Mouse (Mus musculus) ES-Bruce4 (cell line): ENCODE measurements at regions not wholly inside any gene's neighbourhood (a gene's known extent, or its start where the extent isn't known, plus 50 kb on each side); places are given as distances from the start of the nearest gene placed in this dataset.

ENCODE experiments used
- H3K27ac ChIP-seq: 2 replicates; pipeline ENCODE4 v1.5.1; 2012; ENCODE audit warnings: low read length, inconsistent platforms; ENCODE audit not compliant: insufficient read depth
- H3K27me3 ChIP-seq: 2 replicates; pipeline ENCODE4 v1.6.1; 2012; ENCODE audit warnings: mild to moderate bottlenecking, low read length, inconsistent platforms; ENCODE audit not compliant: control insufficient read depth, poor library complexity, insufficient read depth, severe bottlenecking
- H3K36me3 ChIP-seq: 2 replicates; pipeline ENCODE4 v1.6.1; 2012; ENCODE audit warnings: inconsistent platforms, mild to moderate bottlenecking, low read length, moderate library complexity; ENCODE audit not compliant: control insufficient read depth, poor library complexity, insufficient read depth, severe bottlenecking
- H3K4me1 ChIP-seq: one replicate; pipeline ENCODE4 v1.8.1; 2011; ENCODE audit warnings: low read length; ENCODE audit not compliant: control insufficient read depth, insufficient read depth
- H3K4me3 ChIP-seq: 2 replicates; pipeline ENCODE4 v1.5.1; 2011; ENCODE audit warnings: low read depth, mild to moderate bottlenecking, low read length
- H3K9ac ChIP-seq: 2 replicates; pipeline ENCODE4 v1.6.1; 2012; ENCODE audit warnings: low read depth, mild to moderate bottlenecking, inconsistent platforms; ENCODE audit not compliant: poor library complexity, severe bottlenecking
- H3K9me3 ChIP-seq: replicated peaks from 2 replicates; pipeline ENCODE4 v1.6.1; 2012; ENCODE audit warnings: mild to moderate bottlenecking, low read length, inconsistent platforms; ENCODE audit not compliant: control insufficient read depth, poor library complexity, insufficient read depth, severe bottlenecking
- CTCF ChIP-seq: IDR thresholded peaks from one replicate; pipeline ENCODE4 v1.8.1; 2011; ENCODE audit warnings: low read depth, low read length
- EP300 ChIP-seq: IDR thresholded peaks from 2 replicates; pipeline ENCODE4 v1.6.1; 2011; ENCODE audit warnings: low read depth, low read length; ENCODE audit not compliant: insufficient read depth
- POLR2A ChIP-seq: IDR thresholded peaks from one replicate; pipeline ENCODE4 v1.8.1; 2011; ENCODE audit warnings: low read length; ENCODE audit not compliant: insufficient read depth

DNA sequence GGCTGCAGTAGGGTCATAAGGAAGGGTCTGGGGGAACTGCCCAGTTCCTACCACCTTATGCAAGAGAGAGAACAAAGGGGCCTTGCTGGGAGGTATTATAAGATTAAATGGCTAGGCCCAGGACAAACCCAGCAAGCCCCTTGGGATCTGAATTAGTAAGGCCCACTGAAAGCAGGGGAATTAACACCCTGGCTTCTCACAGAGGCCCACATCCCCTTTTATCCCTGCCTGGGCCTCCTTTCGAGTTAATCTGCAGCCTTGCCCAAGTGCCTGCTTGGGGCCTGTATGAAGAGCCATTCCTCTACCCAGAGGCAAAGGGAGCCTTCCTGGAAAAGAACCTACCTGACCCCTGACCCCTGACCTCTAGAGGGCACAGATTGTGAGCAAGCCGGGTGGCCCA is 98.2 kb downstream of the Vegfa start:
- Histone ChIP-seq H3K9me3 (no peaks in the 10 kb centered on the region), H3K27me3 (no peaks in the 10 kb centered on the region), H3K27ac (no peak overlapping the region), H3K4me1 (no peaks in the 10 kb centered on the region), H3K9ac (no peak overlapping the region), H3K4me3 (no peak overlapping the region), H3K36me3 (no peaks in the 10 kb centered on the region)
- TF ChIP-seq CTCF = no peak
- no peak for TF ChIP-seq POLR2A
- no peak for TF ChIP-seq EP300

DNA sequence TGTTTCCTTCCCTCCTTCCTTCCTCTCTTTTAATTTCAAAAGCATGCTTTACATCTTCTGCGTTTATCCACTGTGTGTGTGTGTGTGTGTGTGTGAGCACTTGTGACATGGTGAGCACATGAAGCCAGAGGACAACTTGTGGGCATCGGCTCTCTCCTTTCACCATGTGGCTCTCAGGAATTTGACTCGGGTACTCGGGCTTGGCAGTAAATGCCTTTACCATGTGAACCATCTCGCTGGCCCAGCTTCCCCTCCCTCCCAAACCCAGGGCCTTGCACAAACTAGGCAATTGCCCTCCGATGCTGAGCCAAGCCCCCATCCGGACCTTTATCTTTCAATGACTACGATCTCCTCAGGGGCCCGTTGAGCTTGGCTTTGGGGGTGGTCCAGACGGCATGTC is 99.1 kb downstream of the Vegfa start:
- H3K9me3 ChIP-seq = no peaks in the 10 kb centered on the region
- TF ChIP-seq POLR2A = no peak
- TF ChIP-seq EP300 = no peak
- no peak for TF ChIP-seq CTCF
- H3K4me3 ChIP-seq = no peak overlapping the region
- no peaks in the 10 kb centered on the region for H3K27me3 ChIP-seq
- no peaks in the 10 kb centered on the region for H3K36me3 ChIP-seq
- no peaks in the 10 kb centered on the region for H3K4me1 ChIP-seq
- no peak overlapping the region for H3K27ac ChIP-seq
- no peak overlapping the region for H3K9ac ChIP-seq

DNA sequence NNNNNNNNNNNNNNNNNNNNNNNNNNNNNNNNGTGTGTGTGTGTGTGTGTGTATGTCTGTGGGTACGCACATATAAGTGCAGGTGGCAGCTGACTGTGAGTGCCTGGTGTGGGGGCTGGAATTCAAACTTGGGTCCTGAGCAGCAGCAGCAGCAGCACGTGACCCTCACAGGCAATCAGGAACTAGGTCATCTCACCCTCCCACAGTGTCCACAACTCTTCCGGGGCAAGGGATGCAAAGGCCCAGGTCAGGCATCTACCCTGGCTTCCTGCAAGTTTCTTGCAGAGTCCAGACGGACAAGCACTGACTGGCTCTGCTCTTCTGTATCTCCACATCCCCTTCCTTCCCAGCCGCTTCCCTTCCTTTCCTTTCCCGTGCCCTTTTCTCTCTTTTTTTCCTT is 99.6 kb downstream of the Vegfa start:
- Histone ChIP-seq H3K27ac (no peak overlapping the region), H3K9me3 (no peaks in the 10 kb centered on the region), H3K4me3 (no peak overlapping the region), H3K27me3 (no peaks in the 10 kb centered on the region), H3K9ac (no peak overlapping the region), H3K4me1 (no peaks in the 10 kb centered on the region), H3K36me3 (no peaks in the 10 kb centered on the region)
- TF ChIP-seq POLR2A (no peak), EP300 (no peak), CTCF (no peak)

DNA sequence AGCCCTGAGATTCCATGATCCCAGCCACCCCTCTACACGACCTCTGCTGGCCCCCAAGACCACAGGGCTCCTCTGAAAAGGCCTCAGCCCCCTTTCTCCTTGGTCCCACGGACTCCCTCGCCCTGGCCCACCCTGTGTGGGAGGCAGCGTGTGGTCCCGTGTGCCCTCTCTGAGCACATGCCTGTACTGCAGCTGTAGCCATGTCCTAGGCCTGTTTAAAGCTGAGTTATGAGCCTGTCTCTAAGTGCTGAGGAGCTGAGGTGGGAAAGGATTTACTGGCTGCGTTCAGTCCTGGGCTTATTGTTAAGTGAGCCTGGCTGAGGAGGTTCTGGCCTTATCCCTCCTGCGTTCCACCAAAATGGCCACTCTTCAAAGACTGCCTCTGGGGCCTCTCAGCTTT is 102.6 kb downstream of the Vegfa start:
- H3K9me3 ChIP-seq = no peaks in the 10 kb centered on the region
- no peak overlapping the region for H3K9ac ChIP-seq
- H3K27ac ChIP-seq = no peak overlapping the region
- no peak overlapping the region for H3K4me3 ChIP-seq
- no peaks in the 10 kb centered on the region for H3K27me3 ChIP-seq
- no peak for TF ChIP-seq CTCF
- TF ChIP-seq EP300 = no peak
- no peak for TF ChIP-seq POLR2A
- H3K36me3 ChIP-seq = no peaks in the 10 kb centered on the region
- no peaks in the 10 kb centered on the region for H3K4me1 ChIP-seq

DNA sequence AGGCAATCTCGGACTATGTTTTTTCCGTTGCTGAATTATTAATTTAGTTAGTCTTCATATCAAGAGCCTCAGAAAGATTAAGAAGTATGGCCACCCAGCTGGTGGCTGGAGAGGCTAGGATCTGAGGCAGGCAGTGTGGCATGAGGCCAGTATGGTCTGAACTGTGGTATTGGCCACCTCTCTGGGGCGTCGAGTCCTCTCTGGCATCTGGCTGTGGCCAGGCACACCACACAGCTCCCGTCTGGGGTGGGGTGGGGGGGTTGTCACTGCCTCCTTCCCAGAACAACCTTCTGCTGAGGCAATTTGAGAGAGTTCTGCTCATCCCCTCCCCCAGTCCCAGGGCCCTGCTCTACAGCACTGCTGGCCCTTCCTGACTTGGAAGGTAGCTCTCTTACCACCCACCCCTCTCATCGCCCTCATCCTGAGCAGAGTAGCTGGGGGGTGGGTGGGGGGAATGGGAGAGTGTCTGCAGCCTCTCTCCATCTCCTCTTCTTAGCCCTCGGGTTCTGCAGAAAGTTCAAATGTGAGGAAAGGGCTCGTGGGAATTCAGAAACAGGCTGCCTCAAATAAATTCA is 103.2 kb downstream of the Vegfa start:
- TF ChIP-seq CTCF (no peak), EP300 (no peak), POLR2A (no peak)
- Histone ChIP-seq H3K27me3 (no peaks in the 10 kb centered on the region), H3K9ac (no peak overlapping the region), H3K4me1 (no peaks in the 10 kb centered on the region), H3K36me3 (no peaks in the 10 kb centered on the region), H3K4me3 (no peak overlapping the region), H3K9me3 (no peaks in the 10 kb centered on the region), H3K27ac (no peak overlapping the region)

DNA sequence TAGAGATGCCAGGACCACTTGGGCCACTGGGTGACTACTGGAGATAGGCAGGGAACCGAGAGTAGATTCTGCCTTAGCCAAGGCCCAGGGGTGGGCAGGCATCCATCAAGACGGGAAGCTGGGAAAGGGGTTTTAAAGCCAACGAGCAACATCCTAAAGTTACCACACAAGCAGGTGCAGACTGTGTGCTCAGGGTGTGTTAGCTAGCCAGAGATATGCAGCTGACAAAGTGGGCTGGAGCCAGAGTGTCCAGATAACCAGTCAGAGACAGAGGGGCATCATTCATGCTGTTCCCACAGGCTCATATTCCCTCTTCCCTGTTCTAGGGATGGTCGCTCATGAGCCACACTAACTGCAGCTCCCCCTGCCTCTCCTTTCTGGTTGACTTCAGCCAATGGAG is 104.2 kb downstream of the Vegfa start:
- H3K36me3 ChIP-seq = no peaks in the 10 kb centered on the region
- no peak overlapping the region for H3K27ac ChIP-seq
- no peak overlapping the region for H3K4me3 ChIP-seq
- TF ChIP-seq EP300 = no peak
- TF ChIP-seq POLR2A = no peak
- no peak for TF ChIP-seq CTCF
- H3K9me3 ChIP-seq = no peaks in the 10 kb centered on the region
- no peaks in the 10 kb centered on the region for H3K27me3 ChIP-seq
- no peak overlapping the region for H3K9ac ChIP-seq
- no peaks in the 10 kb centered on the region for H3K4me1 ChIP-seq

DNA sequence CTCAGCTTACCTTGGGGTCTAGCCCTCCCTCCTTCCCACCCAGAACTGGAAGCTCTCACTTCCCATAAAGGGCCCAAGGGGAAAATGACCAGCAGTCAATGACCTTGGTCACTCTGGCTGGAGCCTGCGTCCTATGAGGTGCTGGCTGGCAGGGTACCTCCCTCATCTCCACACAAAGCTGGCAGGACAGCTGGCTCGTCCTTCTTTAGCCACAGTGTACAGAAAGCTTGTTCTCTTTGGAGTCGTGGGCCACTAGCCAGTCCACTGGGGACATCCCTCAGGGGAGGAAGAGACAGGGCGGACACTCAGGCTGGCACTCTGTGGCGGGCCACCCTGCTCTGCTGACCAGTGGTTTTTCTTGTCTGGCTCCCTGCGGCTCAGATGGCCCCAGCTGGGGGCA is 106.3 kb downstream of the Vegfa start:
- no peak overlapping the region for H3K4me3 ChIP-seq
- no peaks in the 10 kb centered on the region for H3K9me3 ChIP-seq
- TF ChIP-seq POLR2A = no peak
- no peak for TF ChIP-seq EP300
- no peak for TF ChIP-seq CTCF
- H3K27me3 ChIP-seq = no peaks in the 10 kb centered on the region
- H3K4me1 ChIP-seq = no peaks in the 10 kb centered on the region
- H3K9ac ChIP-seq = no peak overlapping the region
- H3K27ac ChIP-seq = no peak overlapping the region
- H3K36me3 ChIP-seq = no peaks in the 10 kb centered on the region
